Mouse (Mus musculus) large intestine, adult 2 months (tissue): ENCODE results near the gene Samhd1. TPM values are rescaled to one million over a fixed set of nuclear protein-coding genes. Genes with fewer than 3 reads are reported as not detected.

Experiments used
- DNase-seq: peaks from one replicate; pipeline ENCODE4 v3.0.0-alpha.2; 2012; ENCODE audit warnings: low read depth, low spot score
- WGBS: fragments of 180-500 bp; shearing (Covaris S2); methylation state at CpG from one replicate; pipeline ENCODE4 v1.1.7; 2018; 5-methylcytosine and 5-hydroxymethylcytosine counted together
- polyA plus RNA-seq: library from polyadenylated mRNA; depleted of rRNA; stranded (reverse); fragments of >200 nt; gene quantifications from 2 replicates; pipeline ENCODE4 v1.2.3, GENCODE M21; 2012

The Samhd1 gene
- polyA plus RNA-seq, 1 experiment = 28.3 TPM

GRCm38 (mm10) chr2:157075685-157076084, 59.4 kb downstream of the Samhd1 start:
- DNase-seq = no peak

GRCm38 (mm10) chr2:157075226-157075625, 59.8 kb downstream of the Samhd1 start:
- DNase-seq = no peak
- WGBS = 59% methylated on average over 3 of the region's 3 CpGs

More at GRCm38 (mm10) chr2:157075685-157076084, 59.4 kb downstream of the Samhd1 start:
- WGBS = 10% methylated on average over 3 of the region's 3 CpGs

GRCm38 (mm10) chr2:157074772-157075171, 60.3 kb downstream of the Samhd1 start:
- WGBS = 70% methylated on average over 5 of the region's 5 CpGs
- DNase-seq = no peak

GRCm38 (mm10) chr2:157074186-157074724, 60.8 kb downstream of the Samhd1 start:
- 61% methylated on average over 9 of the region's 9 CpGs for WGBS
- DNase-seq = no peak

GRCm38 (mm10) chr2:157073378-157074052, 61.5 kb downstream of the Samhd1 start:
- WGBS = 74% methylated on average over 9 of the region's 9 CpGs
- no peak for DNase-seq

- no peak for DNase-seq
- WGBS = 71% methylated on average over 9 of the region's 9 CpGs
These were observed 62.6 kb downstream of the Samhd1 start for GRCm38 (mm10) chr2:157072316-157072990.

- 5% methylated on average over 2 of the region's 2 CpGs for WGBS
- DNase-seq = no peak
These were observed 63.5 kb downstream of the Samhd1 start for GRCm38 (mm10) chr2:157071556-157071955.

GRCm38 (mm10) chr2:157070365-157070764, 64.7 kb downstream of the Samhd1 start:
- DNase-seq = no peak
- WGBS = 29% methylated on average over 9 of the region's 9 CpGs

GRCm38 (mm10) chr2:157069755-157070315, 65.2 kb downstream of the Samhd1 start:
- no peak for DNase-seq
- WGBS = 43% methylated on average over 3 of the region's 3 CpGs

GRCm38 (mm10) chr2:157069355-157069735, 65.7 kb downstream of the Samhd1 start:
- 53% methylated on average over 3 of the region's 3 CpGs for WGBS

GRCm38 (mm10) chr2:157068701-157069354, 66.2 kb downstream of the Samhd1 start:
- whole genome bisulfite sequencing = 73% methylated on average over 14 of the region's 14 CpGs
- DNase-seq = no peak

More at GRCm38 (mm10) chr2:157069355-157069735, 65.7 kb downstream of the Samhd1 start:
- DNase-seq = no peak

GRCm38 (mm10) chr2:157066731-157067430, 68.2 kb downstream of the Samhd1 start:
- 68% methylated on average over 7 of the region's 7 CpGs for WGBS
- no peak for DNase-seq

- DNase-seq = no peak
- WGBS = 65% methylated on average over 7 of the region's 7 CpGs
These were observed 69.2 kb downstream of the Samhd1 start for GRCm38 (mm10) chr2:157065879-157066226.

GRCm38 (mm10) chr2:157064978-157065878, 69.8 kb downstream of the Samhd1 start:
- DNase-seq = no peak
- 62% methylated on average over 14 of the region's 14 CpGs for WGBS

- no peak for DNase-seq
- 64% methylated on average over 7 of the region's 7 CpGs for WGBS
These were observed 70.9 kb downstream of the Samhd1 start for GRCm38 (mm10) chr2:157064136-157064535.

- 57% methylated on average over 4 of the region's 4 CpGs for WGBS
- DNase-seq = no peak
These were observed 71.8 kb downstream of the Samhd1 start for GRCm38 (mm10) chr2:157063241-157063700.

- DNase-seq = no peak
- 83% methylated on average over 11 of the region's 11 CpGs for WGBS
These were observed 74.3 kb downstream of the Samhd1 start for GRCm38 (mm10) chr2:157060557-157061305.

- DNase-seq = no peak
- WGBS = 91% methylated on average over 14 of the region's 14 CpGs
These were observed 75.0 kb downstream of the Samhd1 start for GRCm38 (mm10) chr2:157060037-157060436.
